Mouse (Mus musculus) embryonic facial prominence, embryonic 15.5 days (tissue): ENCODE results near the gene Def6. TPM values are rescaled to one million over a fixed set of nuclear protein-coding genes. Genes with fewer than 3 reads are reported as not detected.

Experiments used
- ATAC-seq: fragments of 200-750 bp; cut with Nextera tagmentation; 2 replicates; pipeline ENCODE4 v1.8.0; 2017; ENCODE audit warnings: low read depth, moderate TSS enrichment; ENCODE audit not compliant: insufficient number of reproducible peaks, low FRiP score, low TSS enrichment
- H3K27ac ChIP-seq: fragments of 300-500 bp; sonication (generic); replicated peaks from 2 replicates; pipeline ENCODE4 v1.5.1; 2015; ENCODE audit warnings: mild to moderate bottlenecking, inconsistent platforms
- H3K27me3 ChIP-seq: fragments of 300-500 bp; sonication (generic); 2 replicates; pipeline ENCODE4 v1.6.1; 2015; ENCODE audit warnings: inconsistent platforms
- H3K36me3 ChIP-seq: fragments of 300-500 bp; sonication (generic); 2 replicates; pipeline ENCODE4 v1.6.1; 2015; ENCODE audit warnings: mild to moderate bottlenecking, inconsistent platforms
- H3K4me1 ChIP-seq: fragments of 300-500 bp; sonication (generic); 2 replicates; pipeline ENCODE4 v1.6.1; 2015; ENCODE audit warnings: inconsistent platforms
- H3K4me2 ChIP-seq: fragments of 300-500 bp; sonication (generic); replicated peaks from 2 replicates; pipeline ENCODE4 v1.6.1; 2015; ENCODE audit warnings: mild to moderate bottlenecking, inconsistent platforms
- H3K4me3 ChIP-seq: fragments of 300-500 bp; sonication (generic); replicated peaks from 2 replicates; pipeline ENCODE4 v1.5.1; 2015; ENCODE audit warnings: mild to moderate bottlenecking, inconsistent platforms
- H3K9ac ChIP-seq: fragments of 300-500 bp; sonication (generic); 2 replicates; pipeline ENCODE4 v1.6.1; 2015; ENCODE audit warnings: inconsistent platforms
- H3K9me3 ChIP-seq: fragments of 300-500 bp; sonication (generic); replicated peaks from 2 replicates; pipeline ENCODE4 v1.6.1; 2016; ENCODE audit warnings: inconsistent platforms
- WGBS: fragments of 180-500 bp; shearing (Covaris S2); methylation state at CpG from one replicate; pipeline ENCODE4 v1.1.7; 2015; 5-methylcytosine and 5-hydroxymethylcytosine counted together
- polyA plus RNA-seq: library from polyadenylated mRNA; unstranded; fragments of >200 nt; fragmentation: Nextera tagmentation; extraction: Ambion mirVana; gene quantifications from 2 replicates; pipeline ENCODE4 v1.2.1, GENCODE M21; 2015

Def6 gene
- polyA plus RNA-seq, 1 experiment from 2014 or later, result 18.4 TPM

- no peaks in the 10 kb centered on the region for H3K9me3 ChIP-seq
- 89% methylated on average over 9 of the region's 9 CpGs for whole genome bisulfite sequencing
- H3K4me2 ChIP-seq, result no peak overlapping the region
- no peak overlapping the region for H3K27ac ChIP-seq
- no peak overlapping the region for H3K9ac ChIP-seq
- no peak for ATAC-seq
- H3K4me3 ChIP-seq, result no peak overlapping the region
- no peaks in the 10 kb centered on the region for H3K27me3 ChIP-seq
- 0 out of 2 replicates have a peak, but pooled peaks cover 3% of the 10 kb centered on the region for H3K36me3 ChIP-seq
- H3K4me1 ChIP-seq, result peaks cover 35% of the 10 kb centered on the region
Measured at GRCm38 (mm10) chr17:28258325-28258724, 50.7 kb downstream of the Def6 start.

GRCm38 (mm10) chr17:28259890-28260542, 52.4 kb downstream of the Def6 start:
- H3K9me3 ChIP-seq, result no peaks in the 10 kb centered on the region
- no peak for ATAC-seq
- H3K27me3 ChIP-seq, result no peaks in the 10 kb centered on the region
- no peak overlapping the region for H3K9ac ChIP-seq
- H3K4me2 ChIP-seq, result no peak overlapping the region
- H3K4me3 ChIP-seq, result no peak overlapping the region
- 0 out of 2 replicates have a peak, but pooled peaks cover 3% of the 10 kb centered on the region for H3K36me3 ChIP-seq
- peaks cover 42% of the 10 kb centered on the region for H3K4me1 ChIP-seq
- 82% methylated on average over 16 of the region's 16 CpGs for WGBS
- no peak overlapping the region for H3K27ac ChIP-seq

GRCm38 (mm10) chr17:28260543-28260909, 52.9 kb downstream of the Def6 start:
- Histone ChIP-seq H3K4me1 (peaks cover 41% of the 10 kb centered on the region), H3K36me3 (0 out of 2 replicates have a peak, but pooled peaks cover 3% of the 10 kb centered on the region), H3K4me2 (no peak overlapping the region), H3K9ac (no peak overlapping the region), H3K9me3 (no peaks in the 10 kb centered on the region), H3K27me3 (no peaks in the 10 kb centered on the region), H3K27ac (no peak overlapping the region), H3K4me3 (no peak overlapping the region)
- WGBS, result 76% methylated on average over 9 of the region's 9 CpGs
- no peak for ATAC-seq

GRCm38 (mm10) chr17:28261795-28262194, 54.2 kb downstream of the Def6 start:
- Histone ChIP-seq H3K9me3 (no peaks in the 10 kb centered on the region), H3K4me2 (no peak overlapping the region), H3K27me3 (no peaks in the 10 kb centered on the region), H3K9ac (no peak overlapping the region), H3K27ac (no peak overlapping the region), H3K4me3 (no peak overlapping the region), H3K4me1 (peaks cover 30% of the 10 kb centered on the region), H3K36me3 (0 out of 2 replicates have a peak, but pooled peaks cover 3% of the 10 kb centered on the region)
- no peak for ATAC-seq
- 71% methylated on average over 11 of the region's 11 CpGs for WGBS

- Histone ChIP-seq H3K27ac (no peak overlapping the region), H3K36me3 (0 out of 2 replicates have a peak, but pooled peaks cover 3% of the 10 kb centered on the region), H3K4me2 (no peak overlapping the region), H3K4me1 (peaks cover 20% of the 10 kb centered on the region; the same call in 1 of the 2 replicates), H3K9ac (no peak overlapping the region), H3K27me3 (no peaks in the 10 kb centered on the region), H3K4me3 (no peak overlapping the region), H3K9me3 (no peaks in the 10 kb centered on the region)
- 65% methylated on average over 13 of the region's 13 CpGs for WGBS
- no peak for ATAC-seq
Measured at GRCm38 (mm10) chr17:28263181-28263894, 55.8 kb downstream of the Def6 start.

- ATAC-seq, result no peak
- Histone ChIP-seq H3K36me3 (no peaks in the 10 kb centered on the region), H3K27me3 (no peaks in the 10 kb centered on the region), H3K9ac (no peak overlapping the region), H3K9me3 (no peaks in the 10 kb centered on the region), H3K4me2 (no peak overlapping the region), H3K4me1 (peaks cover 31% of the 10 kb centered on the region), H3K27ac (no peak overlapping the region), H3K4me3 (no peak overlapping the region)
- WGBS, result 83% methylated on average over 5 of the region's 5 CpGs
Measured at GRCm38 (mm10) chr17:28267251-28267650, 59.7 kb downstream of the Def6 start.

- Histone ChIP-seq H3K9ac (no peak overlapping the region), H3K27ac (0 out of 2 replicates have a peak overlapping the region, but pooled peaks have one; percentile 28), H3K9me3 (no peaks in the 10 kb centered on the region), H3K27me3 (no peaks in the 10 kb centered on the region), H3K4me2 (no peak overlapping the region), H3K4me1 (peaks cover 16% of the 10 kb centered on the region), H3K4me3 (no peak overlapping the region), H3K36me3 (no peaks in the 10 kb centered on the region)
- 66% methylated on average over 13 of the region's 13 CpGs for WGBS
- ATAC-seq, result no peak
Measured at GRCm38 (mm10) chr17:28270165-28270564, 62.6 kb downstream of the Def6 start.

GRCm38 (mm10) chr17:28271537-28272266, 64.1 kb downstream of the Def6 start:
- 76% methylated on average over 12 of the region's 12 CpGs for WGBS
- H3K27me3 ChIP-seq, result no peaks in the 10 kb centered on the region
- no peaks in the 10 kb centered on the region for H3K36me3 ChIP-seq
- no peak overlapping the region for H3K4me3 ChIP-seq
- H3K9ac ChIP-seq, result no peak overlapping the region
- H3K4me2 ChIP-seq, result no peak overlapping the region
- peaks cover 11% of the 10 kb centered on the region for H3K4me1 ChIP-seq
- peak overlapping the region; percentile 69 for H3K27ac ChIP-seq
- no peak for ATAC-seq
- no peaks in the 10 kb centered on the region for H3K9me3 ChIP-seq

GRCm38 (mm10) chr17:28272281-28272680, 64.7 kb downstream of the Def6 start:
- peak overlapping the region; percentile 48; the same call in 1 of the 2 replicates for H3K27ac ChIP-seq
- no peak for ATAC-seq
- H3K9ac ChIP-seq, result no peak overlapping the region
- H3K36me3 ChIP-seq, result no peaks in the 10 kb centered on the region
- H3K4me1 ChIP-seq, result peaks cover 16% of the 10 kb centered on the region
- 78% methylated on average over 9 of the region's 9 CpGs for WGBS
- H3K4me2 ChIP-seq, result no peak overlapping the region
- H3K9me3 ChIP-seq, result no peaks in the 10 kb centered on the region
- no peaks in the 10 kb centered on the region for H3K27me3 ChIP-seq
- H3K4me3 ChIP-seq, result no peak overlapping the region

- Histone ChIP-seq H3K27me3 (no peaks in the 10 kb centered on the region), H3K27ac (no peak overlapping the region), H3K9ac (no peak overlapping the region), H3K4me3 (no peak overlapping the region), H3K4me2 (no peak overlapping the region), H3K4me1 (peaks cover 19% of the 10 kb centered on the region), H3K9me3 (no peaks in the 10 kb centered on the region), H3K36me3 (no peaks in the 10 kb centered on the region)
- 81% methylated on average over 6 of the region's 6 CpGs for WGBS
- ATAC-seq, result no peak
Measured at GRCm38 (mm10) chr17:28272837-28273236, 65.3 kb downstream of the Def6 start.

- Histone ChIP-seq H3K4me1 (peaks cover 27% of the 10 kb centered on the region), H3K4me3 (no peak overlapping the region), H3K27ac (no peak overlapping the region), H3K27me3 (no peaks in the 10 kb centered on the region), H3K9ac (no peak overlapping the region), H3K9me3 (no peaks in the 10 kb centered on the region), H3K4me2 (no peak overlapping the region), H3K36me3 (no peaks in the 10 kb centered on the region)
- ATAC-seq, result no peak
- 81% methylated on average over 3 of the region's 3 CpGs for WGBS
Measured at GRCm38 (mm10) chr17:28274739-28275138, 67.2 kb downstream of the Def6 start.
